24 mouse cellular contexts compared by ENCODE assay signal in the genomic region with DNA sequence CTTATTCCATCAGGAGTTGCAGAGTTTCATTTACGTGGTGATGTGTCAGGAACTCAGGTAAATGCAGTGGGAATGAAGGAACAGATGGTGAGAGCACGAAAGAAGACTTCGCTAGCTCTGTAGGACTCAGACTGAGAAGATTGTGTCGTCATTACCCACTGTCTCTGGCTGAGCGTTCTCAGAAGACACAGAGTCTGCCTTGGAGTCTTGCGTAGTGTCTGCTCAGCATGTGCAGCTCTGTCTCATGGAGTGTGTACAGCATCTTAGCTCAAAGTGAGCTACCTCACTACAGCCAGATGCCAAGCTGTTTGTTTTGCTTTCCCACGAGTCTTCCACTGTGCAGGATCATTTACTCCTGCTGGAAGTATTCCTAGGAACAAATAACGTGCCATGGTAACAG. TPM values are rescaled to one million over a fixed set of nuclear protein-coding genes. Genes with fewer than 3 reads are reported as not detected.
DNase-seq lines count a peak whose midpoint lies in the region; ATAC-seq and TF ChIP-seq lines count a peak whose summit lies in the region.
"Had no signal": no experiment of that assay in that cellular context is flagged by ENCODE, and none has a peak within 500 bp of the region (broad histone marks: within the 10 kb centered on the region; RNA-seq: fewer than 3 reads in every experiment).

No protein-coding gene starts in this region.

- H3K9ac ChIP-seq in embryonic facial prominence, embryonic 14.5 days (ENCODE audit: low read depth, low read length) = no peak overlapping the region
- no peak overlapping the region for H3K9ac ChIP-seq in hindbrain, embryonic 15.5 days
- H3K9ac ChIP-seq in hindbrain, embryonic 14.5 days = no peak overlapping the region
- no peak overlapping the region for H3K9ac ChIP-seq in midbrain, postnatal 0 days (replicated peaks; ENCODE audit: low read length, poor library complexity, severe bottlenecking)
- H3K9ac ChIP-seq in midbrain, embryonic 11.5 days (ENCODE audit: low read length) = no peak overlapping the region
- H3K9ac ChIP-seq: embryonic facial prominence, embryonic 12.5 days; forebrain, embryonic 12.5 days; forebrain, embryonic 15.5 days had no signal

- no peak overlapping the region for H3K4me3 ChIP-seq in embryonic facial prominence, embryonic 14.5 days (ENCODE audit: low read depth, low read length)
- H3K4me3 ChIP-seq in embryonic facial prominence, embryonic 10.5 days = no peak overlapping the region
- H3K4me3 ChIP-seq in hindbrain, embryonic 15.5 days = no peak overlapping the region
- no peak overlapping the region for H3K4me3 ChIP-seq in hindbrain, embryonic 14.5 days (replicated peaks; ENCODE audit: low read length)
- no peak overlapping the region for H3K4me3 ChIP-seq in midbrain, postnatal 0 days (ENCODE audit: low read depth, low read length)
- H3K4me3 ChIP-seq in midbrain, embryonic 11.5 days (ENCODE audit: low read depth, low read length) = no peak overlapping the region
- H3K4me3 ChIP-seq: embryonic facial prominence, embryonic 12.5 days; erythroblast, embryonic 14.5 days; forebrain, embryonic 12.5 days; forebrain, embryonic 15.5 days; gastrocnemius, adult 2 months had no signal

- WGBS in embryonic facial prominence, embryonic 14.5 days = 81% methylated on average over 8 of the region's 8 CpGs
- 90% methylated on average over 8 of the region's 8 CpGs for WGBS in embryonic facial prominence, embryonic 10.5 days
- 77% methylated on average over 8 of the region's 8 CpGs for WGBS in hindbrain, embryonic 15.5 days
- 84% methylated on average over 8 of the region's 8 CpGs for WGBS in hindbrain, embryonic 14.5 days
- 87% methylated on average over 8 of the region's 8 CpGs for WGBS in midbrain, postnatal 0 days
- whole genome bisulfite sequencing in midbrain, embryonic 11.5 days = 89% methylated on average over 8 of the region's 8 CpGs

- no peaks in the 10 kb centered on the region for H3K36me3 ChIP-seq in embryonic facial prominence, embryonic 14.5 days (ENCODE audit: control insufficient read depth, insufficient read depth, low read length)
- H3K36me3 ChIP-seq in embryonic facial prominence, embryonic 10.5 days (replicated peaks) = peaks cover 20% of the 10 kb centered on the region
- peaks cover 9% of the 10 kb centered on the region for H3K36me3 ChIP-seq in hindbrain, embryonic 15.5 days
- peaks cover 13% of the 10 kb centered on the region for H3K36me3 ChIP-seq in hindbrain, embryonic 14.5 days (replicated peaks; ENCODE audit: control insufficient read depth, insufficient read depth)
- H3K36me3 ChIP-seq in midbrain, postnatal 0 days (ENCODE audit: insufficient read depth, low read length) = no peaks in the 10 kb centered on the region
- no peaks in the 10 kb centered on the region for H3K36me3 ChIP-seq in midbrain, embryonic 11.5 days (ENCODE audit: control insufficient read depth, insufficient read depth, low read length)
- H3K36me3 ChIP-seq: forebrain, embryonic 15.5 days had no signal

- no peaks in the 10 kb centered on the region for H3K4me1 ChIP-seq in embryonic facial prominence, embryonic 14.5 days (ENCODE audit: control insufficient read depth, insufficient read depth, low read length)
- H3K4me1 ChIP-seq in embryonic facial prominence, embryonic 10.5 days = no peaks in the 10 kb centered on the region
- no peaks in the 10 kb centered on the region for H3K4me1 ChIP-seq in hindbrain, embryonic 15.5 days (replicated peaks)
- H3K4me1 ChIP-seq in hindbrain, embryonic 14.5 days (replicated peaks; ENCODE audit: control insufficient read depth, insufficient read depth, low read length) = no peaks in the 10 kb centered on the region
- H3K4me1 ChIP-seq in midbrain, postnatal 0 days (ENCODE audit: insufficient read depth, low read length) = no peaks in the 10 kb centered on the region
- no peaks in the 10 kb centered on the region for H3K4me1 ChIP-seq in midbrain, embryonic 11.5 days (ENCODE audit: control insufficient read depth, insufficient read depth, low read length)
- H3K4me1 ChIP-seq: embryonic facial prominence, embryonic 12.5 days; forebrain, embryonic 12.5 days; forebrain, embryonic 15.5 days had no signal

- intact Hi-C loops in heart, postnatal 25 days (cut with DNase I) = no loop called here

- peak; percentile 4 for DNase-seq in embryonic facial prominence, embryonic 14.5 days (ENCODE audit: low spot score)
- DNase-seq in embryonic facial prominence, embryonic 10.5 days (ENCODE audit: low spot score) = no peak
- no peak for DNase-seq in hindbrain, embryonic 14.5 days (ENCODE audit: low spot score)
- DNase-seq in midbrain, postnatal 0 days (ENCODE audit: low spot score) = peak; percentile 9
- no peak for DNase-seq in midbrain, embryonic 11.5 days (ENCODE audit: low spot score, missing footprints)
- DNase-seq in brain, adult 2 months (ENCODE audit: low read depth, low spot score) = peak; percentile 54
- DNase-seq in heart, postnatal 25 days (ENCODE audit: low spot score) = no peak
- DNase-seq: adrenal gland, adult 8-10 months; adrenal gland, postnatal 25 days; cerebellum, adult 18-20 months; cerebellum, adult 9-10 months; cerebellum, postnatal 14 days; gastrocnemius, adult 2 months; gastrocnemius, postnatal 14 days; heart, adult 11 months; heart, postnatal 36 days had no signal

- no peaks in the 10 kb centered on the region for H3K9me3 ChIP-seq in embryonic facial prominence, embryonic 14.5 days (ENCODE audit: control insufficient read depth, low read length)
- no peaks in the 10 kb centered on the region for H3K9me3 ChIP-seq in embryonic facial prominence, embryonic 10.5 days
- no peaks in the 10 kb centered on the region for H3K9me3 ChIP-seq in hindbrain, embryonic 15.5 days
- H3K9me3 ChIP-seq in hindbrain, embryonic 14.5 days (ENCODE audit: control insufficient read depth, low read length) = no peaks in the 10 kb centered on the region
- H3K9me3 ChIP-seq in midbrain, postnatal 0 days (ENCODE audit: low read length) = no peaks in the 10 kb centered on the region
- H3K9me3 ChIP-seq in midbrain, embryonic 11.5 days (ENCODE audit: control insufficient read depth, low read length) = no peaks in the 10 kb centered on the region
- H3K9me3 ChIP-seq: embryonic facial prominence, embryonic 12.5 days; forebrain, embryonic 12.5 days; forebrain, embryonic 15.5 days had no signal

- no peak for TF ChIP-seq CTCF in midbrain, postnatal 0 days (IDR thresholded peaks at IDR 0.05)

- peak; percentile 30; the same call in 1 of the 2 replicates for ATAC-seq in embryonic facial prominence, embryonic 14.5 days (ENCODE audit: low read depth)
- peak; percentile 71 for ATAC-seq in hindbrain, embryonic 15.5 days (ENCODE audit: low FRiP score, low read depth)
- no peak for ATAC-seq in hindbrain, embryonic 14.5 days (ENCODE audit: low FRiP score)
- ATAC-seq in midbrain, postnatal 0 days (ENCODE audit: low FRiP score) = no peak
- ATAC-seq in midbrain, embryonic 11.5 days (ENCODE audit: low FRiP score) = no peak
- ATAC-seq: activated CD4-positive, CD25-positive, alpha-beta regulatory T cell, adult 4 months; forebrain, embryonic 15.5 days; intestine, postnatal 0 days had no signal

- no peaks in the 10 kb centered on the region for H3K27me3 ChIP-seq in embryonic facial prominence, embryonic 14.5 days (replicated peaks; ENCODE audit: control insufficient read depth, insufficient read depth, low read length)
- no peaks in the 10 kb centered on the region for H3K27me3 ChIP-seq in embryonic facial prominence, embryonic 10.5 days (replicated peaks; ENCODE audit: low read depth, poor library complexity, severe bottlenecking)
- H3K27me3 ChIP-seq in hindbrain, embryonic 15.5 days = no peaks in the 10 kb centered on the region
- no peaks in the 10 kb centered on the region for H3K27me3 ChIP-seq in hindbrain, embryonic 14.5 days (ENCODE audit: control insufficient read depth, insufficient read depth, low read length)
- no peaks in the 10 kb centered on the region for H3K27me3 ChIP-seq in midbrain, postnatal 0 days (ENCODE audit: insufficient read depth, low read length)
- no peaks in the 10 kb centered on the region for H3K27me3 ChIP-seq in midbrain, embryonic 11.5 days (ENCODE audit: control insufficient read depth, insufficient read depth, low read length)
- H3K27me3 ChIP-seq: embryonic facial prominence, embryonic 12.5 days; forebrain, embryonic 12.5 days; forebrain, embryonic 15.5 days had no signal

- no peak overlapping the region for H3K4me2 ChIP-seq in embryonic facial prominence, embryonic 14.5 days (ENCODE audit: low read depth, low read length)
- H3K4me2 ChIP-seq in hindbrain, embryonic 15.5 days = no peak overlapping the region
- no peak overlapping the region for H3K4me2 ChIP-seq in hindbrain, embryonic 14.5 days (replicated peaks)
- no peak overlapping the region for H3K4me2 ChIP-seq in midbrain, postnatal 0 days (ENCODE audit: low read depth, low read length, poor library complexity, severe bottlenecking)
- H3K4me2 ChIP-seq in midbrain, embryonic 11.5 days = no peak overlapping the region
- H3K4me2 ChIP-seq: embryonic facial prominence, embryonic 12.5 days; forebrain, embryonic 12.5 days; forebrain, embryonic 15.5 days; heart, embryonic 11.5 days had no signal

- no peak overlapping the region for H3K27ac ChIP-seq in embryonic facial prominence, embryonic 14.5 days (replicated peaks; ENCODE audit: low read depth, low read length)
- H3K27ac ChIP-seq in embryonic facial prominence, embryonic 10.5 days (replicated peaks) = no peak overlapping the region
- no peak overlapping the region for H3K27ac ChIP-seq in hindbrain, embryonic 15.5 days (replicated peaks)
- no peak overlapping the region for H3K27ac ChIP-seq in hindbrain, embryonic 14.5 days
- no peak overlapping the region for H3K27ac ChIP-seq in midbrain, postnatal 0 days (ENCODE audit: low read depth, low read length)
- no peak overlapping the region for H3K27ac ChIP-seq in midbrain, embryonic 11.5 days (ENCODE audit: low read depth, low read length)
- H3K27ac ChIP-seq: embryonic facial prominence, embryonic 12.5 days; forebrain, embryonic 12.5 days; forebrain, embryonic 15.5 days; gastrocnemius, adult 2 months had no signal

RNA-seq across cellular contexts. Expression of a gene that starts 10.6 kb away (rescaled TPM):
- 3.2 and 4.5 TPM in 2 replicates for polyA plus RNA-seq in embryonic facial prominence, embryonic 14.5 days (2014; fragmentation: Nextera tagmentation; extraction: Ambion mirVana)
- 2.3 and 3.0 TPM in 2 replicates for polyA plus RNA-seq in embryonic facial prominence, embryonic 10.5 days (2016; fragmentation: Nextera tagmentation; extraction: Ambion mirVana)
- 3.1 and 4.0 TPM in 2 replicates for polyA plus RNA-seq in hindbrain, embryonic 15.5 days (2015; fragmentation: Nextera tagmentation; extraction: Ambion mirVana)
- 5.8 and 6.0 TPM in 2 replicates for polyA plus RNA-seq in hindbrain, embryonic 14.5 days (2014; fragmentation: Nextera tagmentation; extraction: Ambion mirVana)
- total RNA-seq in midbrain, postnatal 0 days (2014; rRNA removed) = 5.4 and 10.0 TPM in 2 replicates
- polyA plus RNA-seq in midbrain, postnatal 0 days (2015; fragmentation: Nextera tagmentation; extraction: Ambion mirVana) = 2.2 and 2.6 TPM in 2 replicates
- polyA plus RNA-seq in midbrain, embryonic 11.5 days (2014; fragmentation: Nextera tagmentation; extraction: Ambion mirVana) = 4.5 and 6.0 TPM in 2 replicates
- 1 to 10 TPM; 2.3 to 3.4 TPM for total RNA-seq in heart, postnatal 25 days (2021)
- polyA plus RNA-seq: activated CD4-positive, CD25-positive, alpha-beta regulatory T cell, adult 4 months; erythroblast, embryonic 14.5 days had no signal

Comparison
In these comparisons a context has a peak if more than half of its experiments do, and no peak if none do; other contexts are left out.
1. ATAC-seq: peak in embryonic facial prominence, embryonic 14.5 days (single experiment) and hindbrain, embryonic 15.5 days (single experiment); none in hindbrain, embryonic 14.5 days (single experiment), midbrain, postnatal 0 days (single experiment) and midbrain, embryonic 11.5 days (single experiment).
2. DNase-seq: peak in embryonic facial prominence, embryonic 14.5 days (single experiment), midbrain, postnatal 0 days (single experiment) and brain, adult 2 months (single experiment); none in embryonic facial prominence, embryonic 10.5 days (single experiment), hindbrain, embryonic 14.5 days (single experiment), midbrain, embryonic 11.5 days (single experiment) and heart, postnatal 25 days (single experiment).